Mouse (Mus musculus): ENCODE measurements around the gene Gcsh. TPM values are rescaled to one million over a fixed set of nuclear protein-coding genes. Genes with fewer than 3 reads are reported as not detected.

Gene Gcsh
- polyA plus RNA-seq, 1 experiment from 2014 or later = 176 TPM

GRCm38 (mm10) chr8:116942284-116943058 lies 50.9 kb downstream of the Gcsh start:
- Histone ChIP-seq H3K27me3 (no peaks in the 10 kb centered on the region), H3K36me3 (peaks cover 30% of the 10 kb centered on the region), H3K4me1 (peaks cover 31% of the 10 kb centered on the region), H3K9me3 (replicated peaks) (no peaks in the 10 kb centered on the region), H3K9ac (no peak overlapping the region), H3K27ac (no peak overlapping the region), H3K4me2 (peak overlapping the region; percentile 94; the same call in 1 of the 2 replicates), H3K4me3 (replicated peaks) (peak overlapping the region; percentile 98; the same call in 1 of the 2 replicates)
- 0 out of 2 replicates have a peak, but pooled peaks have one; percentile 17 for ATAC-seq (replicated peaks; ENCODE audit: low FRiP score)
- 81% methylated on average over 12 of the region's 12 CpGs for WGBS

- ATAC-seq (replicated peaks; ENCODE audit: low FRiP score) = no peak
- Histone ChIP-seq H3K9me3 (replicated peaks) (no peaks in the 10 kb centered on the region), H3K9ac (no peak overlapping the region), H3K36me3 (peaks cover 89% of the 10 kb centered on the region), H3K4me3 (replicated peaks) (no peak overlapping the region), H3K27me3 (no peaks in the 10 kb centered on the region), H3K27ac (no peak overlapping the region), H3K4me2 (no peak overlapping the region), H3K4me1 (no peaks in the 10 kb centered on the region)
- WGBS = 92% methylated on average over 6 of the region's 6 CpGs
These were observed 57.8 kb downstream of the Gcsh start for GRCm38 (mm10) chr8:116935506-116935905.

- no peak overlapping the region for H3K27ac ChIP-seq
- peaks cover 92% of the 10 kb centered on the region for H3K36me3 ChIP-seq
- no peaks in the 10 kb centered on the region for H3K9me3 ChIP-seq (replicated peaks)
- H3K9ac ChIP-seq = no peak overlapping the region
- no peak for ATAC-seq (replicated peaks; ENCODE audit: low FRiP score)
- no peaks in the 10 kb centered on the region for H3K27me3 ChIP-seq
- no peak overlapping the region for H3K4me2 ChIP-seq
- 86% methylated on average over 4 of the region's 4 CpGs for WGBS
- H3K4me1 ChIP-seq = no peaks in the 10 kb centered on the region
- no peak overlapping the region for H3K4me3 ChIP-seq (replicated peaks)
These were observed 58.4 kb downstream of the Gcsh start for GRCm38 (mm10) chr8:116934976-116935375.

Other genes with a start within 250 kb of the Gcsh start
- gene Cmc2, start 72.1 kb downstream of the Gcsh start, polyA plus RNA-seq (2015; fragmentation: Nextera tagmentation; extraction: Ambion mirVana) = 85.6 and 87.7 TPM in 2 replicates
- 42.6 and 45.9 TPM in 2 replicates for gene Cenpn, start 71.8 kb downstream of the Gcsh start, polyA plus RNA-seq (2015; fragmentation: Nextera tagmentation; extraction: Ambion mirVana)
- 11.3 and 12.3 TPM in 2 replicates for gene Atmin, start 50.1 kb downstream of the Gcsh start, polyA plus RNA-seq (2015; fragmentation: Nextera tagmentation; extraction: Ambion mirVana)
- 2.4 and 2.5 TPM in 2 replicates for gene 1700030J22Rik, start 14.6 kb downstream of the Gcsh start, polyA plus RNA-seq (2015; fragmentation: Nextera tagmentation; extraction: Ambion mirVana)
- 0.05 and 0.10 TPM in 2 replicates for gene Pkd1l2, start 88.9 kb upstream of the Gcsh start, polyA plus RNA-seq (2015; fragmentation: Nextera tagmentation; extraction: Ambion mirVana)
- 0.33 and 0.36 TPM in 2 replicates for gene Bco1, start 102.3 kb upstream of the Gcsh start, polyA plus RNA-seq (2015; fragmentation: Nextera tagmentation; extraction: Ambion mirVana)
- gene Gan, start 164.6 kb upstream of the Gcsh start, polyA plus RNA-seq (2015; fragmentation: Nextera tagmentation; extraction: Ambion mirVana) = 1.9 TPM in 2 replicates